Comparison of ENCODE assay signal across 19 mouse cellular contexts in genomic region chr12:80785597-80785996, GRCm38 (mm10). TPM values are rescaled to one million over a fixed set of nuclear protein-coding genes. Genes with fewer than 3 reads are reported as not detected.
"Had no signal": no experiment of that assay in that cellular context is flagged by ENCODE, and none has a peak within 500 bp of the region (broad histone marks: within the 10 kb centered on the region; RNA-seq: fewer than 3 reads in every experiment).

No protein-coding gene starts in this region.

- DNase-seq: kidney, adult 2 months; kidney, postnatal 25 days; layer of hippocampus, postnatal 36 days; lung, postnatal 10 days; right cerebral cortex, adult 18-20 months; right cerebral cortex, postnatal 14 days; right cerebral cortex, postnatal 4 days; thymus, adult 2 months; thymus, postnatal 25 days had no signal

- H3K27ac ChIP-seq: kidney, postnatal 0 days; layer of hippocampus, adult 2 months; left cerebral cortex, adult 2 months; lung, embryonic 15.5 days; midbrain, embryonic 12.5 days; midbrain, embryonic 15.5 days; neural tube, embryonic 12.5 days; neural tube, embryonic 15.5 days; stomach, postnatal 0 days had no signal

- H3K4me2 ChIP-seq: lung, embryonic 15.5 days; midbrain, embryonic 12.5 days; midbrain, embryonic 15.5 days; neural tube, embryonic 12.5 days; neural tube, embryonic 15.5 days had no signal

- H3K4me3 ChIP-seq: layer of hippocampus, adult 2 months; left cerebral cortex, adult 2 months; lung, embryonic 15.5 days; midbrain, embryonic 12.5 days; midbrain, embryonic 15.5 days; neural tube, embryonic 12.5 days; neural tube, embryonic 15.5 days had no signal

- H3K36me3 ChIP-seq: lung, embryonic 15.5 days; midbrain, embryonic 12.5 days; midbrain, embryonic 15.5 days; neural tube, embryonic 12.5 days; neural tube, embryonic 15.5 days had no signal

- ATAC-seq: intestine, postnatal 0 days; midbrain, embryonic 15.5 days had no signal

- H3K9ac ChIP-seq: lung, embryonic 15.5 days; midbrain, embryonic 12.5 days; midbrain, embryonic 15.5 days; neural tube, embryonic 12.5 days; neural tube, embryonic 15.5 days had no signal

- H3K27me3 ChIP-seq: lung, embryonic 15.5 days; midbrain, embryonic 15.5 days; neural tube, embryonic 12.5 days had no signal

- H3K4me1 ChIP-seq: neural tube, embryonic 12.5 days had no signal

- H3K9me3 ChIP-seq: lung, embryonic 15.5 days; midbrain, embryonic 12.5 days; midbrain, embryonic 15.5 days; neural tube, embryonic 12.5 days; neural tube, embryonic 15.5 days had no signal

RNA-seq across cellular contexts. Expression of gene Ccdc177, which starts 25.1 kb away (rescaled TPM):
- polyA plus RNA-seq: kidney, adult 2 months; thymus, adult 2 months had no signal
